Mouse (Mus musculus): ENCODE measurements at regions not wholly inside any gene's neighbourhood (a gene's known extent, or its start where the extent isn't known, plus 50 kb on each side); places are given as distances from the start of the nearest gene placed in this dataset.

- DNase-seq (ENCODE audit: low spot score in 2 of 2) = peak in 1 of 2 experiments; percentile 55
Observed at GRCm38 (mm10) chr5:9954652-9955051, 229.7 kb upstream of the Grm3 start.

DNA sequence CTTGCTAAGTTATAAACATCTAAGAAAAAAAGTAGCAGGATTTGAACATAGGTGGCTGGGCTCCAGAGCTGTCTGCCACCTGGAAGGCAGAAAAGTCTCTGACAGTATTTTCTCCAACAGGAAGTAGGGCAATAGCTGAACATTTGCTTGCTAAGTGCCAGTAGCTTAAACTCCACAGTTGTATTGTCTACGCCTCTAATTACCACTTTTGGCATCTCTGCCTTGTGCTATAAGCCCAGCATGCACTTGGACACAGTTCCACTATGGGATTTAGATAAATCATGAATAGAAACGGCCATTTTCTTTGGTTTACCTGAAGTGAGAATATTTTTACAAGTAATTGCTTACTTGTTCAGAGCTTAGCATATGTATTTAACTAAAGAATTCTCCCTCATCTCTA lies 213.8 kb upstream of the Grm3 start:
- DNase-seq (ENCODE audit: low spot score in 2 of 2) = no peak

- no peak for DNase-seq (ENCODE audit: low spot score in 2 of 2)
Observed at GRCm38 (mm10) chr5:9912936-9913335, 188.0 kb upstream of the Grm3 start.

DNA sequence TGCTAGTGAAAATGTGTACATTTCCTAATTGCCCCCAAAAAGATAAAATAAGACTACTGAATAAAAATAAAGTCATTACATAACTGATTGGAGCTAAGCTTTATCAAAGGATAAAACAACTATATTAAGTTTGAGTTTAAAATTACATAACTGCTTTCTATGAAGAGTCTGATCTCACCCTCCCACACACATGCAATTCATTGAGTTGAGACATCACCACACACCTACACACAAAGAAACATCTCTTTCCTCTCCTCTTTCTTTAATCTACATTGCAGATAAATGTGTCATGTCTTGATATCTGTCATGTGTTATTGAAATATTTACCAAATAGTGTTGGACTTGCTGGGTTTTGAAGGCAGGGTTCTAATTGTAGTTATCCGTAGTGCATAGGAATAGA lies 186.8 kb upstream of the Grm3 start:
- peak in 1 of 2 experiments; percentile 15 for DNase-seq (ENCODE audit: low spot score in 2 of 2)

GRCm38 (mm10) chr5:9911089-9911473 lies 186.1 kb upstream of the Grm3 start:
- DNase-seq (ENCODE audit: low spot score in 2 of 2) = no peak

DNA sequence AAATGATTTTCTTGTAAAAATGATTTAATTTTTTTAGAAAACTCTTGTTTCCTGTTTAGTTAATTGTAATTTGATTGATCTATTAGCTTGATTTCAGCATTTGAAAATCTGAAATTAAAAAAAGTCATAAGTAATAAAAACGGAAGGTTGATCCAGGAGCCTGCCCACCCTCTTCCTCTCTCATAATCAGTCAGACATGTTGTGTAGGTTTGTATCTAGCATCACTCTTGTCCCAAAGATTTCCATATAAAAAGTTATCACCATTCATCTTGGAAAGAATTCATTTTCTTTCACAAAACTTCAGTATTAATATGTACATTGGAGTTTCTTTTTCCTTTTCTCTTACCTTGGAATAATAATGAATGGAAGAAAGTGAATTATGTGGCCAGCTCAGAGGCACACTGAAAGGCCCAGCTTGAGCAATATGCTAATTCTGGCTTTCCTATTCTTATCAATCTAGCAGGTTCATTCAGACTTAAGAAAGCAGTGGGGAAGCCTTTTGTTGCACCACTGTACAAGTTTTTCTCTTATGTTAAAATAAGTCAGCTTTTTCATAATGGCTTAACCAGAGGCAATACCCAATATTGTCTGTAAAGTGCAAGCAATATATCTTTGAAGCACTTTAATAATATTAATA lies 185.6 kb upstream of the Grm3 start:
- no peak for DNase-seq (ENCODE audit: low spot score in 2 of 2)

DNA sequence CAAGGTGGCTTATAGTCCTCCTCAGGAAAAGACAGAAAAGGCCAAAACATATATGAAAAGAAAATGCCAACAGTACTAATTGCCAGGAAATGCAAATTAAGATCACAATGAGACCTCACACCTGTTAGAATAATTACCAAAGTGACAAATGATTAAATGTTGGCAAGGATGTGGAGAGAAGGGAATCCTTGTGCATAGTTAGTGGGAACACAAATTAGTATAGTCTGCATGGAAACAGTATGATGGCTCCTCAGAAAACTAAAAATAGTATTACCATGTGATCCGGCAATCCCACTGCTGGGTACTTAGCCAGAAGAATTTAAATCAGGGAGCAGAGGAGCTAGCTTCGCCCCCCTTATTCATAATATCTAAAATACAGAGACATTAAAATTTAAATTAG lies 170.3 kb upstream of the Grm3 start:
- no peak for DNase-seq (ENCODE audit: low spot score in 2 of 2)

GRCm38 (mm10) chr5:9878063-9878462 lies 153.1 kb upstream of the Grm3 start:
- DNase-seq (ENCODE audit: low spot score in 2 of 2) = no peak

GRCm38 (mm10) chr5:9869091-9869490 lies 144.1 kb upstream of the Grm3 start:
- peak in 1 of 2 experiments; percentile 16 for DNase-seq (ENCODE audit: low spot score in 2 of 2)

DNA sequence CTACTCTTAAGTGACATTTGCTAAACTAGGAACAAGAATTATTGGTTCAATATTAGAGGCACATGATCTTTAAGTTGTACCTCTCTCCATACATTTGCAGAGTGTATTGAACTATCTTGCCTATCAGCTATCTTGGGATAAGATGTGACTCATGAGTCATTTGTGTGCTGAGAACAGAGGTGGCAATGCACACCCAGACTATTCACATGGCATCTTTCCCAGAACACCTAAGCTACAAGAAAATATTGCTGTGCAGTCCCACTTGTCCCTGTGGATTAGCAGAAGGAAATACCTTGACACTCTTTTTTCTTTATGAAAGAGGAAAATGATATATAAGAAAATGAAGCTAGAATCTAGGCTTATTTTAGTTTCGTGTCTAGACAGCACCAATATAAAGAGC lies 104.8 kb upstream of the Grm3 start:
- DNase-seq (ENCODE audit: low spot score in 2 of 2) = no peak

DNA sequence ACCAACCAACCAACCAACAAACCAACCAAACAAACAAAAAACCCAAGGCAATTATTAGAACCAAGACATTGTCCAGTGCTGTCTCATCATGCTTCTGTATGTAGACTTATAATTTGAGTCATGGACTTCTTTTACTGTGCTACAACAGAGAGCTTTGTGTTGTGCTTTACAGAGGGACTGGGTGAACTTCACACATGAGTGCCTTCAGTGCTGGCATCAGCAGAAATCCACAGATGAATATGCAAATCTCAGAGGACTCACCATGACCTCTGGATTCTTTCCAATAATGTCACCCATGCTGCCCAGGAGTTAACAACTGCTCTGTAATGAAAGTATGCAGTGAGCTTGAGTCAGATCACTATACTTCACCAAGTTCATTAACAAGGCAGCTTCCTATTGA lies 76.7 kb upstream of the Grm3 start:
- no peak for DNase-seq (ENCODE audit: low spot score in 2 of 2)

GRCm38 (mm10) chr5:9781107-9781506 lies 56.1 kb upstream of the Grm3 start:
- DNase-seq (ENCODE audit: low spot score in 2 of 2) = no peak
